Mouse (Mus musculus) mouse embryonic stem cell (cell line): ENCODE results near the gene Pdk2.

Experiments used
- in situ Hi-C, 2 experiments: fragments of 300-500 bp; cut with MboI; formaldehyde crosslinking; loops; 1 replicate in 1 of 2; 3 replicates in 1 of 2; pipeline ENCODE4 v1.14.3; 2019 to 2020; ENCODE audit warnings: low sequenced_read_pairs in 2 of 2, low pct_unique_long_range_greater_than_20kb in 1 of 2, mixed read lengths in 1 of 2; ENCODE audit not compliant: unreplicated experiment in 1 of 2

Gene Pdk2

DNA sequence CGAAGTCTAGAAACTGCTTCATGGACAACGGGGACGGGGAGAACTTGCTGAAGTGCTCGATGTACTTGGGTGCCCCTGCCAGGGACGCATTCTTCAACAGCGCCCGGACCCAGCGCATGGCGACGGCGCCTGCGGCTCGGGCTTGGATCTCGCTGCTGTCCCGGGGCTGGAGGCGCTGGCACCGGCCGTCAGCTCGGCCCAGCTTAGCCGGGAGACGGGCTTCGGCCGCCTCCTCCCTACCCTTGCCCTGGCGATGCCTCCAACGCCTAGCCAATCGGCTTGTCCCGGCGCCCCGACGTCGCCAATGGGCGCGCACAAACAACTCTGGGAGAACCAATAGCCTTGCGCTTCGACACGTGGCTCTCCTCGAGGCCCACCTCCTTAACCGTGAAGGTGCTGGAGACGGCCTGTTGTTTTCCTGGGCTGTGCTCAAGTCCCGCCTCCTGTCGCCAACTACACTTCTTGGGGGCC, at the start of gene Pdk2:
Pdk2 (minus strand) TSS at position 216 of the 471 bp plus-strand sequence.
- in situ Hi-C loops = loop anchor here in 1 of 2 experiments (5.0 kb wide), 1 partner anchor 66 kb away; no protein-coding TSS in a partner anchor

DNA sequence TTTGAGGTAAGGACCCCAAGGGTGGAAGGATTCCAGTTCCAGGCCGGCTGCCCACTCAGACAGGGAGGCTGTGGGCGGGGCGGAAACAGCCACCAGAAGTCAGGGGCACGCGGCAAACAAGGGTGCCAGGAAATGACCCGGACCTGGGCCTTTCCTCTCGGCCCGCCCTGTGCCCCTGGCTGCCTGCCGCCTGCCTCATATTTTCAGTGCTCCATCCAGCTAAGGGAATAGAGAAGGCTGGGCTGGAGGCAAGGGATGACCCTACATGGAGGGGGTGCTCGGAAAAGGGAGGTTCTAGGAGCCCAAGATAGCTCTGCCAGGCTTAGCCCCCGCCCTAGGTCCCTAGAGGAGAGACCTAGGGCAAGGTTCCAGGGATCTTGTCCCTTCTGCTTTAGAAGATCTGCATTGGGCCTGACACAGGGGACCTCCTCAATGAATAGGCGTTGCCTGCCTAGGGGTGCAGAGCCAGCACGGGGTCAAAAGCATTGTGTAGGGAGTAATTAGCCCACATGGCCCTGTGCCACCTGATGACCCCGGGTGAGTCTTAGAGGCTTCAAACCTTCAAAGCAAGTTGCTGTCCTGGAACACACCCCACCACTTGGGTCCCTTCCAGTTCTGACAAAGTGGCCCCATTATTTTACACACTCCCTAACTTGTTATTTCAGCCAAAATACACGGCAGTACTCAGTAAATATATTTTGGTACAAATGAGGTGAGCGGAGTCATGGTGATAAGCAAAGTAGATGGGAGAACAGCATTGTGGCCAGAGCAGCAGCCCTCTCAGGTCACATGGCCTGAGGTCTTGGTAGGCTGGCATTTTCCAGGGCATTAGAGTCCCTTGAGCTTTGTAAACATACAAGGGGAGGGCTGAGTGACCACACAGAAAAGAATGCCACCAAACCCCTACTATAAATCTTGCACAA, 48.0 kb upstream of the Pdk2 start:
- in situ Hi-C loops = no loop called here

- in situ Hi-C loops = no loop called here
These were observed 47.1 kb upstream of the Pdk2 start for GRCm38 (mm10) chr11:95088286-95088685.

- in situ Hi-C loops = no loop called here
These were observed 46.4 kb upstream of the Pdk2 start for GRCm38 (mm10) chr11:95087301-95088228.

DNA sequence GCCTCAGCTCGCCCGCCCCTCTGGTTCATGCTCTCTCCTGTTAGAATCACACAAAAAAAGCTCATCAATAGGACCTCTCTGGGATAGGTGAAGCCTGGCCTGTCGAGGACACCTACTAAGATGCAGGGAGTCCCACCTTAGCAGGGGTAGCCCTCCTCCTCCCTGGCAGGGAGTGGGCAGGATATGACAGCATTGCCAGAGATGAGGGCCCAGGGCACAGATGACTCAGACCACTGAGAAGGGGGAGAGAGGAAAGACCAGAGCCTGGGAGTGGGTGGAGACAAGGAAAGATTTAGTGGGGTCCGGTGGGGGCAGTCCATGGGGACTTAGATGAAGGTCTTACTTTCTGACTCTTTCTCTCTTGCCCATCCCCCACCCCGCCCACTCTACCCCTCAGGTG, 45.1 kb upstream of the Pdk2 start:
- in situ Hi-C loops = no loop called here

GRCm38 (mm10) chr11:95085710-95086109, 44.6 kb upstream of the Pdk2 start:
- in situ Hi-C loops = no loop called here

DNA sequence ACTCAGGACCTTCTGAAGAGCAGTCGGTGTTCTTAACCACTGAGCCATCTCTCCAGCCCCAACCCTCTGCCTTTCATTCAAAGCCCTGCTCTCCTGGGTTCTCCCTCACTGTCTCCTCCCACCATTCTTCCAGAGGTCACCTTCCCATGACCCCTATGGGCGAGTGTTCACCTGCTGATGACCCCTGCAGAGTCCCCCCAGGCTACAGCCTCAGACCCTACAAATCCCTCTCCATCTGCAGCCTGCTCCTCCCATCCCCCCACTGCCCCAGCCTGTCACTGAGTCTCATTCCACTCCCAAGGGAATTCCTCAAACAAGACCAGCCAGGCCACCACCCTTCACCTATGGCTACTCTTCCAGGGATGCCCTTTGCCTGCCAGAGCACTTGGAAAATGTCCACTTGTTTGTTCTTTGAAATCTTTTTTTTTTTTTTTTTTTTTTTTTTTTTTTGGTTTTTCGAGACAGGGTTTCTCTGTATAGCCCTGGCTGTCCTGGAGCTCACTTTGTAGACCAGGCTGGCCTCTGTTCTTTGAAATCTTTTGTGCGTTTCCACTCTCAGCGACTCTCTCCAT, 43.7 kb upstream of the Pdk2 start:
- in situ Hi-C loops = no loop called here

GRCm38 (mm10) chr11:95084175-95084574, 43.0 kb upstream of the Pdk2 start:
- in situ Hi-C loops = no loop called here

GRCm38 (mm10) chr11:95082896-95083295, 41.7 kb upstream of the Pdk2 start:
- in situ Hi-C loops = no loop called here

- in situ Hi-C loops = no loop called here
These were observed 39.6 kb upstream of the Pdk2 start for GRCm38 (mm10) chr11:95080783-95081182.

DNA sequence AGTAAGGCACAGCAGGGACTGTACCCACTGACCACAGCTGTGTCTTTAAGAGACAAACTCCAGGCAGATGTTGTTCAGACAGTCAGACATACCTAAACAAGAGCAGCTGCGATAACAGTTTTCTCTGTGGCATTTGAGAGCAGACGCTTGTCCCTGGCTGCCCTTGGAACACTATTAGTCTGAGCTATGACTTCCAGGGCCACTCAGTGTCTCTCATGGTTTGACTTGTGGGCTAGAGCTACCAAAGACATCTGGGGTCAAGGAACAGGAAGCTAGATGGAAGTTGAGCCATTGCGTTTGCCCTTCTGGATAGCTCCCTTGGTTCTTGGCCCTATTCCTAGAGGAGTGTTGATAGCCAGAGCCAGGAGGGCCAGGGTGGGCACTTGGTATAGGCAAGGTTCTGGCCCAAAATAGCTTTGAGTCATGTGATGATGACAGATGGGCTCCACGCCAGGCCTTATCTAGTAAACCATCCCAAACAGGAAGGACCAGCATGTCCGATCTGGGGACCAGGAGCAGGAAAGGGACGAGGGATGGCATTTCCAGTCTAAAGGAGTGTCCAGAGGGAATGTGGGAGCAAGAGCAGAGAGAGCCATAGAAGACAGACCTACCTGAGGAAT, 38.2 kb upstream of the Pdk2 start:
- in situ Hi-C loops = no loop called here

DNA sequence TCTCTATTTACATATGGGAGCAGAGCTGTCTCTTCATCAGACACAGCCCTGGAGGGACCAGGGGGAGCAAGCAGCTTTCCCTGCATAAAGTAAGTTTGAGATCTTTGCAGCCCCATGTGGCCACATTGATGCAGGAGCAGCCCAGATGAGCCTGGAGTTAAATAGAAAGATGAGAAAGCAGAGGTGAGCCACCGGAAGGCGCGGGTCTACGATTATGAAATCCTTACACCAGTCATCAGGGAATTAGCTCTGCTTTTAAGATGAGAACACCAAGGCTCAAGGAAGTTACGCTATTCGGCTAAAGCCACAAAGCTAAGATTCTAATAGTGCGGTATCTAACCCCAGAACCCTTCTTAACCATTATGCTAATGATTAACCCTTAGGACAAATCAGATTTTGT, 36.8 kb upstream of the Pdk2 start:
- in situ Hi-C loops = no loop called here

- in situ Hi-C loops = no loop called here
These were observed 35.5 kb upstream of the Pdk2 start, which contains the start of gene Itga3 for GRCm38 (mm10) chr11:95076536-95077111. TSS of gene Itga3 (minus strand) at chr11:95076801.

- in situ Hi-C loops = no loop called here
These were observed 34.9 kb upstream of the Pdk2 start for GRCm38 (mm10) chr11:95076041-95076535.

DNA sequence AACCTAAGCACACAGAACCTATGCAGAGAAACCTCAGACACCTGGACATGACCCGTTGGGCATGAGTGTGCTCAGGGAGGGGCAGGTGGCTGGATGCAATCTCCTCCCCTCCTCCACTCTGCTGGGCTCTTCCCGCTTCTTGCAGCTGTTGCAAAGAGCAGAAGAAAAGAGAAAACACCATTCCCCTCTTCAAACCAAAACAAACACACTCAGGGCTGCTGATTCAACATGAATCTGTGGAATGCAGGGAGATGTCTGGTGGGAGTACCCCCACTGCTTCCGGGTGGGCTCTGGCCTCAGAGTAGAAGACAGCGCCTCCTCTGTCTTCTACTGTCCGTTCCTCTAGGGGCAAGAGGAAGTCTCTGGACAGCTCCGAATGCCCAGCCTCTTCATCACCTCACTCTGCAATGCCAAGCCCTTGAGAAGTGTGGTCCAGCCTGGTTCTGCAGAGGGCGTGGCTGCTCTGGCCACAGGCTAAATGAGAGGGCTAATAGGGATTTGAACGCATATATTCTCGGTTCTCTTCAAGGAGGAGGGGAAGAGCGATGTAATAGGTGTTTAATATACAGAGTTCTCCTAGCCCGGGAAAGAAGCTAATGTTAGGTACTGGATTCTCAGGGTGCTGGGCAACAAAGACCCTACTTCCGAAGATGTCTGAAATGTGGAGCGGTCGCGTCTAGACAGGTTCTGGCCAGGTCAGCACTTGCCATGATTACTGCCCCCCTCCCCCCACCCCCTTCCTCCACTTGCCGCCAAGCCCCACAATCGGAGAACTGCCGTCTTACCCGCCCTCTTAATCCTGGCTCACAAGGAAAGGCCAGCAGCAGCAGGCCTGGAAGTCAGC, 34.3 kb upstream of the Pdk2 start:
- in situ Hi-C loops = no loop called here

- in situ Hi-C loops = no loop called here
These were observed 33.5 kb upstream of the Pdk2 start for GRCm38 (mm10) chr11:95074694-95075093.

- in situ Hi-C loops = no loop called here
These were observed 32.7 kb upstream of the Pdk2 start for GRCm38 (mm10) chr11:95073835-95074234.
